Mouse (Mus musculus) stomach, postnatal 0 days (tissue): ENCODE data around the gene Slc27a2. TPM values are rescaled to one million over a fixed set of nuclear protein-coding genes. Genes with fewer than 3 reads are reported as not detected.

Experiments
- ATAC-seq: fragments of 200-750 bp; cut with Nextera tagmentation; 2 replicates; pipeline ENCODE4 v1.8.0; 2017; ENCODE audit not compliant: low FRiP score, low TSS enrichment
- DNase-seq: peaks from one replicate; pipeline ENCODE4 v3.0.0-alpha.2; 2016; ENCODE audit warnings: low spot score
- H3K27ac ChIP-seq: fragments of 300-500 bp; sonication (generic); replicated peaks from 2 replicates; pipeline ENCODE4 v1.5.1; 2014; ENCODE audit warnings: mild to moderate bottlenecking, control low read depth
- H3K27me3 ChIP-seq: fragments of 300-500 bp; sonication (generic); 2 replicates; pipeline ENCODE4 v1.6.1; 2014; ENCODE audit warnings: low read length; ENCODE audit not compliant: control insufficient read depth, insufficient read depth
- H3K36me3 ChIP-seq: fragments of 300-500 bp; sonication (generic); 2 replicates; pipeline ENCODE4 v1.6.1; 2014; ENCODE audit warnings: low read length, mixed read lengths; ENCODE audit not compliant: control insufficient read depth, insufficient read depth
- H3K4me1 ChIP-seq: fragments of 300-500 bp; sonication (generic); replicated peaks from 2 replicates; pipeline ENCODE4 v1.6.1; 2014; ENCODE audit warnings: antibody characterized with exemption; ENCODE audit not compliant: control insufficient read depth, insufficient read depth
- H3K4me2 ChIP-seq: fragments of 300-500 bp; sonication (generic); replicated peaks from 2 replicates; pipeline ENCODE4 v1.6.1; 2014; ENCODE audit warnings: low read depth, mild to moderate bottlenecking, control low read depth, moderate library complexity
- H3K4me3 ChIP-seq: fragments of 300-500 bp; sonication (generic); 2 replicates; pipeline ENCODE4 v1.5.1; 2014; ENCODE audit warnings: low read depth, low read length, control low read depth
- H3K9ac ChIP-seq: fragments of 300-500 bp; sonication (generic); 2 replicates; pipeline ENCODE4 v1.6.1; 2014; ENCODE audit warnings: mild to moderate bottlenecking, low read length, control low read depth, mixed read lengths
- H3K9me3 ChIP-seq: fragments of 300-500 bp; sonication (generic); 2 replicates; pipeline ENCODE4 v1.6.1; 2016; ENCODE audit warnings: low read length; ENCODE audit not compliant: control insufficient read depth
- CTCF ChIP-seq: IDR thresholded peaks from 2 replicates; pipeline ENCODE4 v1.5.1; 2016; ENCODE audit warnings: antibody characterized with exemption, low read depth, mild to moderate bottlenecking, moderate library complexity
- EP300 ChIP-seq: optimal IDR thresholded peaks from 2 replicates; pipeline ENCODE3; 2016; ENCODE audit warnings: antibody characterized with exemption
- WGBS: fragments of 180-500 bp; shearing (Covaris S2); extraction: QIAGEN DNeasy Blood & Tissue Kit; methylation state at CpG from one replicate; pipeline ENCODE4 v1.1.7; 2014; 5-methylcytosine and 5-hydroxymethylcytosine counted together
- polyA plus RNA-seq: library from polyadenylated mRNA; unstranded; fragments of >200 nt; fragmentation: Nextera tagmentation; extraction: Ambion mirVana; gene quantifications from 2 replicates; pipeline ENCODE4 v1.2.1, GENCODE M21; 2015

Slc27a2 gene
- polyA plus RNA-seq, 1 experiment from 2014 or later, result 1.1 TPM

- no peak for ATAC-seq
- no peaks in the 10 kb centered on the region for H3K36me3 ChIP-seq
- 65% methylated on average over 3 of the region's 3 CpGs for WGBS
Observed at GRCm38 (mm10) chr2:126546392-126546791, 5.8 kb upstream of the Slc27a2 start.

GRCm38 (mm10) chr2:126549681-126550080 is 2.5 kb upstream of the Slc27a2 start:
- no peaks in the 10 kb centered on the region for H3K4me1 ChIP-seq
- H3K9ac ChIP-seq, result no peak overlapping the region
- H3K36me3 ChIP-seq, result no peaks in the 10 kb centered on the region
- TF ChIP-seq EP300, result no peak
- TF ChIP-seq CTCF, result no peak
- ATAC-seq (no peak), DNase-seq (no peak)
- WGBS, result 65% methylated on average over 7 of the region's 7 CpGs
- H3K27ac ChIP-seq, result no peak overlapping the region
- H3K4me3 ChIP-seq, result no peak overlapping the region
- peaks cover 5% of the 10 kb centered on the region; the same call in 1 of the 2 replicates for H3K27me3 ChIP-seq
- H3K9me3 ChIP-seq, result no peaks in the 10 kb centered on the region
- no peak overlapping the region for H3K4me2 ChIP-seq

More at GRCm38 (mm10) chr2:126546392-126546791, 5.8 kb upstream of the Slc27a2 start:
- TF ChIP-seq CTCF (no peak), EP300 (no peak)
- H3K4me1 ChIP-seq, result no peaks in the 10 kb centered on the region
- H3K27ac ChIP-seq, result no peak overlapping the region
- no peak overlapping the region for H3K4me2 ChIP-seq
- H3K27me3 ChIP-seq, result no peaks in the 10 kb centered on the region
- DNase-seq, result no peak
- H3K9ac ChIP-seq, result no peak overlapping the region
- no peaks in the 10 kb centered on the region for H3K9me3 ChIP-seq
- H3K4me3 ChIP-seq, result no peak overlapping the region

GRCm38 (mm10) chr2:126551244-126551890 is 840 bp upstream of the Slc27a2 start:
- H3K4me2 ChIP-seq, result no peak overlapping the region
- H3K9ac ChIP-seq, result no peak overlapping the region

GRCm38 (mm10) chr2:126551896-126552295 is 311 bp upstream of the Slc27a2 start:
- Histone ChIP-seq H3K27ac (no peak overlapping the region), H3K36me3 (no peaks in the 10 kb centered on the region), H3K4me3 (no peak overlapping the region), H3K27me3 (peaks cover 5% of the 10 kb centered on the region; the same call in 1 of the 2 replicates), H3K4me2 (no peak overlapping the region), H3K9ac (no peak overlapping the region), H3K9me3 (no peaks in the 10 kb centered on the region), H3K4me1 (no peaks in the 10 kb centered on the region)
- 30% methylated on average over 5 of the region's 5 CpGs for WGBS
- ATAC-seq (no peak; the same call in 1 of the 2 replicates), DNase-seq (no peak)
- TF ChIP-seq CTCF, result no peak
- no peak for TF ChIP-seq EP300

More at GRCm38 (mm10) chr2:126551244-126551890, 840 bp upstream of the Slc27a2 start:
- Histone ChIP-seq H3K4me1 (no peaks in the 10 kb centered on the region), H3K4me3 (no peak overlapping the region), H3K27me3 (peaks cover 5% of the 10 kb centered on the region; the same call in 1 of the 2 replicates), H3K27ac (no peak overlapping the region), H3K36me3 (no peaks in the 10 kb centered on the region), H3K9me3 (no peaks in the 10 kb centered on the region)
- WGBS, result 82% methylated on average over 8 of the region's 8 CpGs
- TF ChIP-seq CTCF, result no peak
- no peak for TF ChIP-seq EP300
- ATAC-seq (no peak), DNase-seq (no peak)

GRCm38 (mm10) chr2:126553291-126553639 is 1.1 kb downstream of the Slc27a2 start:
- WGBS, result 2% methylated on average over 26 of the region's 26 CpGs
- peak overlapping the region; percentile 38; the same call in 1 of the 2 replicates for H3K9ac ChIP-seq
- ATAC-seq (0 out of 2 replicates have a peak, but pooled peaks have one; percentile 21), DNase-seq (peak; percentile 23)
- H3K9me3 ChIP-seq, result no peaks in the 10 kb centered on the region
- no peaks in the 10 kb centered on the region for H3K4me1 ChIP-seq
- H3K4me3 ChIP-seq, result peak overlapping the region; percentile 45
- no peak overlapping the region for H3K27ac ChIP-seq
- H3K36me3 ChIP-seq, result no peaks in the 10 kb centered on the region
- H3K27me3 ChIP-seq, result peaks cover 5% of the 10 kb centered on the region; the same call in 1 of the 2 replicates
- H3K4me2 ChIP-seq, result peak overlapping the region; percentile 93
- TF ChIP-seq CTCF (no peak), EP300 (no peak)

GRCm38 (mm10) chr2:126555533-126555932 is 3.3 kb downstream of the Slc27a2 start:
- no peak overlapping the region for H3K27ac ChIP-seq
- ATAC-seq (no peak), DNase-seq (no peak)

More at GRCm38 (mm10) chr2:126555533-126555932, 3.3 kb downstream of the Slc27a2 start:
- peaks cover 5% of the 10 kb centered on the region; the same call in 1 of the 2 replicates for H3K27me3 ChIP-seq
- H3K4me3 ChIP-seq, result no peak overlapping the region
- WGBS, result 81% methylated on average over 5 of the region's 5 CpGs
- H3K4me1 ChIP-seq, result no peaks in the 10 kb centered on the region
- H3K9me3 ChIP-seq, result no peaks in the 10 kb centered on the region
- no peak overlapping the region for H3K4me2 ChIP-seq
- TF ChIP-seq EP300 (no peak), CTCF (no peak)
- no peak overlapping the region for H3K9ac ChIP-seq
- no peaks in the 10 kb centered on the region for H3K36me3 ChIP-seq
